Mouse (Mus musculus) testis, adult 2 months (tissue): ENCODE results near the gene Angptl2.

ENCODE experiments used
- CTCF ChIP-seq: fragments of 200-500 bp; IDR thresholded peaks from 2 replicates; pipeline ENCODE4 v1.5.1; 2012; ENCODE audit warnings: low read depth, mild to moderate bottlenecking, inconsistent platforms, low read length, moderate library complexity; ENCODE audit not compliant: control insufficient read depth, insufficient read depth, insufficient replicate concordance
- POLR2A ChIP-seq: fragments of 200-500 bp; IDR thresholded peaks from 2 replicates; pipeline ENCODE4 v1.6.1; 2012; ENCODE audit warnings: low read depth, mild to moderate bottlenecking, inconsistent platforms, low read length, moderate library complexity; ENCODE audit not compliant: control insufficient read depth

GRCm38 (mm10) chr2:33220674-33221338 is 4.9 kb downstream of the Angptl2 start:
- TF ChIP-seq POLR2A (no peak), CTCF (no peak)
